Mouse (Mus musculus) ovary, postnatal 36 days (tissue): ENCODE measurements around the gene Spata22.
"Not testable (repeated sequence)": the region's sequence is repeated elsewhere in the genome, so short reads cannot be mapped to it uniquely, and the experiment has no call there.

Experiments
- DNase-seq: peaks from one replicate; pipeline ENCODE4 v3.0.0; 2022; ENCODE audit warnings: low spot score, mixed read lengths

Spata22 gene

GRCm38 (mm10) chr11:73329442-73329841, at the start of gene Spata22, which contains the start of the genes Aspa and Gm49340:
TSS of gene Spata22 (plus strand) at chr11:73329741.
TSS of gene Aspa (minus strand) at chr11:73329596.
TSS of gene Gm49340 (plus strand) at chr11:73329741.
- DNase-seq: no peak

- no peak for DNase-seq
Observed at GRCm38 (mm10) chr11:73280710-73281109, 48.8 kb upstream of the Spata22 start.

- peak; percentile 39 for DNase-seq
Observed at GRCm38 (mm10) chr11:73281528-73282027, 48.0 kb upstream of the Spata22 start.

- no peak for DNase-seq
Observed at GRCm38 (mm10) chr11:73283369-73283768, 46.2 kb upstream of the Spata22 start.

- no peak for DNase-seq
Observed at GRCm38 (mm10) chr11:73283926-73284325, 45.6 kb upstream of the Spata22 start.

- DNase-seq: no peak
Observed at GRCm38 (mm10) chr11:73284351-73284750, 45.2 kb upstream of the Spata22 start.

GRCm38 (mm10) chr11:73289621-73290020, 39.9 kb upstream of the Spata22 start:
- DNase-seq: no peak

- DNase-seq: no peak
Observed at GRCm38 (mm10) chr11:73303123-73303522, 26.4 kb upstream of the Spata22 start.

GRCm38 (mm10) chr11:73315961-73316360, 13.6 kb upstream of the Spata22 start:
- no peak for DNase-seq

GRCm38 (mm10) chr11:73318581-73318980, 11.0 kb upstream of the Spata22 start:
- not testable (repeated sequence) for DNase-seq

- DNase-seq: not testable (repeated sequence)
Observed at GRCm38 (mm10) chr11:73321064-73321463, 8.5 kb upstream of the Spata22 start.

- no peak for DNase-seq
Observed at GRCm38 (mm10) chr11:73323906-73324830, 5.4 kb upstream of the Spata22 start.

- DNase-seq: no peak
Observed at GRCm38 (mm10) chr11:73326485-73326886, 3.1 kb upstream of the Spata22 start.

GRCm38 (mm10) chr11:73327361-73327760, 2.2 kb upstream of the Spata22 start:
- DNase-seq: no peak

- no peak for DNase-seq
Observed at GRCm38 (mm10) chr11:73333357-73333756, 3.8 kb downstream of the Spata22 start.

GRCm38 (mm10) chr11:73336919-73337318, 7.4 kb downstream of the Spata22 start:
- no peak for DNase-seq

- DNase-seq: no peak
Observed at GRCm38 (mm10) chr11:73350483-73350882, 20.9 kb downstream of the Spata22 start, which contains the start of gene Olfr20. TSS of gene Olfr20 (plus strand) at chr11:73350783.

GRCm38 (mm10) chr11:73370946-73371345, 41.4 kb downstream of the Spata22 start, which contains the start of gene Olfr376:
TSS of gene Olfr376 (plus strand) at chr11:73371246.
- DNase-seq: no peak

- DNase-seq: no peak
Observed at GRCm38 (mm10) chr11:73395374-73395773, 65.8 kb downstream of the Spata22 start.
